Mouse (Mus musculus) forebrain, embryonic 14.5 days (tissue): ENCODE data around the gene Kdm4b. TPM values are rescaled to one million over a fixed set of nuclear protein-coding genes. Genes with fewer than 3 reads are reported as not detected.

ENCODE experiments used
- ATAC-seq: fragments of 200-750 bp; cut with Nextera tagmentation; 2 replicates; pipeline ENCODE4 v1.8.0; 2017; ENCODE audit warnings: mild to moderate bottlenecking, moderate library complexity
- DNase-seq: peaks from one replicate; pipeline ENCODE4 v3.0.0-alpha.2; 2015; ENCODE audit warnings: low spot score
- H3K27ac ChIP-seq: fragments of 300-500 bp; sonication (generic); 2 replicates; pipeline ENCODE4 v1.5.1; 2014; ENCODE audit warnings: low read depth, mild to moderate bottlenecking, control low read depth, low read length, moderate library complexity
- H3K27me3 ChIP-seq: fragments of 300-500 bp; sonication (generic); replicated peaks from 2 replicates; pipeline ENCODE4 v1.6.1; 2014; ENCODE audit warnings: low read length, control low read depth, mixed read lengths; ENCODE audit not compliant: control insufficient read depth, insufficient read depth
- H3K36me3 ChIP-seq: fragments of 300-500 bp; sonication (generic); 2 replicates; pipeline ENCODE4 v1.6.1; 2014; ENCODE audit warnings: low read length, control low read depth; ENCODE audit not compliant: control insufficient read depth, insufficient read depth
- H3K4me1 ChIP-seq: fragments of 300-500 bp; sonication (generic); 2 replicates; pipeline ENCODE4 v1.6.1; 2014; ENCODE audit warnings: antibody characterized with exemption, low read length, control low read depth; ENCODE audit not compliant: control insufficient read depth, insufficient read depth
- H3K4me2 ChIP-seq: fragments of 300-500 bp; sonication (generic); 2 replicates; pipeline ENCODE4 v1.6.1; 2014; ENCODE audit warnings: mild to moderate bottlenecking, control low read depth, low read length
- H3K4me3 ChIP-seq: fragments of 300-500 bp; sonication (generic); 2 replicates; pipeline ENCODE4 v1.5.1; 2014; ENCODE audit warnings: low read depth, low read length, control low read depth
- H3K9ac ChIP-seq: fragments of 300-500 bp; sonication (generic); 2 replicates; pipeline ENCODE4 v1.6.1; 2014; ENCODE audit warnings: mild to moderate bottlenecking, low read length, control low read depth, moderate library complexity
- H3K9me3 ChIP-seq: fragments of 300-500 bp; sonication (generic); replicated peaks from 2 replicates; pipeline ENCODE4 v1.6.1; 2016; ENCODE audit warnings: low read length, control low read depth, mixed read lengths; ENCODE audit not compliant: control insufficient read depth
- WGBS: fragments of 180-500 bp; shearing (Covaris S2); extraction: QIAGEN DNeasy Blood & Tissue Kit; methylation state at CpG from one replicate; pipeline ENCODE4 v1.1.7; 2014; 5-methylcytosine and 5-hydroxymethylcytosine counted together
- microRNA-seq: library from miRNA; unstranded; fragments of <30 nt; microRNA quantifications from one replicate; pipeline ENCODE4, GENCODE M21; 2016
- polyA plus RNA-seq: library from polyadenylated mRNA; unstranded; fragments of >200 nt; fragmentation: Nextera tagmentation; extraction: Ambion mirVana; gene quantifications from 2 replicates; pipeline ENCODE4 v1.2.1, GENCODE M21; 2014

Kdm4b gene
- polyA plus RNA-seq, 1 experiment from 2014 or later, result 41.7 TPM

DNA sequence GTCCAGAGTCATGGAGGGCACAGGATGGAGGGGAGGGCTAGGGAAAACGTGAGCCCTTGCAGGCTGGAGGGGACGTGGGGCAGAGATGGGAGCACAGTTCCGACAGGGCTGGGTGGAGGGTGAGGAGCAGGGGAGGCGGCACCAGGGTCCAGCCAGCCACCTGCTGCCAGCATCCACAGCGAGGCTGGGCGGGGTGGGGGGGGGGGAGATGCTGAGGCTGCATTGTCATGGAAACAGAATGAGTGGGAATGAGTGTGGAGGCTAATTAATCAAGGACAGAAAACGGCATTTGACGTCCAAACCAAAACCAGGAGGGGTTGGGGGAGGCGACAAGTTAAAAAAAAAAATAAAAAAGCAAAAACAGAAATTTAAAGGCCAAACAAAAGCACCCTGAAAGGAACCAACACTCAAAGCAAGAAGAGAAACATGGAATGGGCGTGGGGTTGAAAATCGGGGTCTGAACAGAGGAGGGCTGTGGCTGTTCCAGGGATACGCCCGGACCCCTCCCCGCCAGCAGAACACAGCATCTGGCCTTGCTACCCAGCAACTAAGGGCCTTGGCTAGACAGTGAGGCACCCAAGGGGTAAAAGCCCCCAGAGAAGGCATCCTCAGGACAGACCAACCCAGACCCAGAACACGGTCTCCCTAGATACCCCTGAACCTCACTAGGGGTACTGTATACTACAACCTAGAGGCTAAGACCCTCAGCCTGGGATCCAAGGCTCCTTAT lies 114.0 kb downstream of the Kdm4b start:
- Histone ChIP-seq H3K4me1 (peaks cover 13% of the 10 kb centered on the region), H3K27ac (peak overlapping the region; percentile 80), H3K4me3 (no peak overlapping the region), H3K36me3 (peaks cover 92% of the 10 kb centered on the region), H3K4me2 (0 out of 2 replicates have a peak overlapping the region, but pooled peaks have one; percentile 6), H3K9ac (peak overlapping the region; percentile 44; the same call in 1 of the 2 replicates), H3K27me3 (no peaks in the 10 kb centered on the region), H3K9me3 (no peaks in the 10 kb centered on the region)
- DNase-seq, result peak; percentile 61
- peak; percentile 66 for ATAC-seq
- 36% methylated on average over 15 of the region's 15 CpGs for WGBS

DNA sequence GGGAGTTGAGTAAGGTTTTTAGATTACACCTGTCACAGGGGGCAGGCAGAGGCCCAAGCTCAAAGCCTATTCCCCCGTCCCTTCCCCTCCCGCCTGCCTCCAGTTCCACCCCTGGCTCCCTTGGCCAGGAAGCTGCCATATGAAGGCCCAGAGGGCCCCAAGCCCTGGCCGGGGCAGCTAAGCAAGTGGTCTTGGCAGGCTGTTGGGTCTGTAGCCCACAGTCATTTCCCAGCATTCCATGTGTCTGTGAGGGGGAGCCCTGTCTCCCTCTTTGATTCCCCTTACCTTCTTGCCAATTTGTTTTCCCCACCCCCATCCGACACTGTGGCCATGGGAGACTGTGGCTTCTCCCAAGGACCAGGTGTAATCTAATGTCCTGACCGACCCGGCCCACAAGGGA lies 116.5 kb downstream of the Kdm4b start:
- H3K27ac ChIP-seq, result no peak overlapping the region
- H3K9ac ChIP-seq, result no peak overlapping the region
- H3K9me3 ChIP-seq, result no peaks in the 10 kb centered on the region
- no peak for DNase-seq
- H3K36me3 ChIP-seq, result peaks cover 87% of the 10 kb centered on the region
- H3K4me2 ChIP-seq, result no peak overlapping the region
- ATAC-seq, result no peak
- 67% methylated on average over 6 of the region's 6 CpGs for WGBS
- H3K4me3 ChIP-seq, result no peak overlapping the region
- peaks cover 13% of the 10 kb centered on the region for H3K4me1 ChIP-seq
- H3K27me3 ChIP-seq, result no peaks in the 10 kb centered on the region

DNA sequence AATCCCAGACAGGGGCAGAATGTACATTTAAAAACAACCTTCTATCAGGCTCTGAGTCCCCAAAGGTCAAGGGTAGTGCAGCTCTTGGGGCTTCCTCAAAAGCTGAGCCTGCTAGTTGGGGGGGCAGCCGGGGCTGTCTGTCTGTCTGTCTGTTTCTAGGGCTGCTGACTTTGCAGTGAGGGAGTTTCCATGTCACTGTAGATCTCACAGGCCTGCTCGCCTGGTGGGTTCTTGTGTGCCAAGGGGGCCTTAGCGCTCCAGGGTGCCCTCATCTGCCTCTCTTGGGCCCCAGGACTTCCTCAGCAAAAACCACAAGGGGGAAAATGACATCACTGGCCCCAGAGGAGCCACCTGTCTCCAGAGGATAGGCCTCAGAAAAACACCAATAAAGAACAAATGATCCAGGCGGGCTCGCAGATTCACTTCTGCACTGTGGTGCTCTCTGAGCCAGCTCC lies 117.5 kb downstream of the Kdm4b start:
- Histone ChIP-seq H3K36me3 (peaks cover 87% of the 10 kb centered on the region), H3K4me3 (no peak overlapping the region), H3K27ac (no peak overlapping the region; the same call in 1 of the 2 replicates), H3K4me1 (peaks cover 13% of the 10 kb centered on the region), H3K9ac (no peak overlapping the region; the same call in 1 of the 2 replicates), H3K4me2 (no peak overlapping the region), H3K9me3 (no peaks in the 10 kb centered on the region), H3K27me3 (no peaks in the 10 kb centered on the region)
- no peak for DNase-seq
- ATAC-seq, result no peak
- WGBS, result 77% methylated on average over 5 of the region's 5 CpGs

DNA sequence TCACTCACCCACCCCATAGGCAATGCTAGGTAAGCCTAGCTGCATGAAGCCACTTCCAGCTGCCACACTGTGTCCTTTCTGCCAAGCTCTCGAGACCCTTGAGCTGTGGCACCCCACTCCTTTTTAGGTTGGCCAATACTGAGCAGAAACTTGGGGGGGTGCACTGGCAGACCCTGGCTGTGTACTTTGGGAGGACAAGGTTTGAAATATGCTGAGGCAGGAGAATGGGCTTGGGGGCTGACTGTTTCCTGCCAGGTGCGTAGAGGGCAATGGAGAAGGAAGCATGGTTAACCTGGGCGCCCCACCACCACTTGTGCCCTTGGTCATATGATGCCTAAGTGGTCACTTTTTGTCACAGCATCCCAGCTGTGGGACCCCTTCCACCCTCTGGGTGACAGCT lies 118.9 kb downstream of the Kdm4b start:
- WGBS, result 91% methylated on average over 3 of the region's 3 CpGs
- Histone ChIP-seq H3K4me1 (peaks cover 9% of the 10 kb centered on the region), H3K9ac (no peak overlapping the region), H3K27ac (no peak overlapping the region), H3K4me2 (no peak overlapping the region), H3K36me3 (peaks cover 91% of the 10 kb centered on the region), H3K4me3 (no peak overlapping the region), H3K9me3 (no peaks in the 10 kb centered on the region), H3K27me3 (no peaks in the 10 kb centered on the region)
- ATAC-seq, result no peak
- no peak for DNase-seq

DNA sequence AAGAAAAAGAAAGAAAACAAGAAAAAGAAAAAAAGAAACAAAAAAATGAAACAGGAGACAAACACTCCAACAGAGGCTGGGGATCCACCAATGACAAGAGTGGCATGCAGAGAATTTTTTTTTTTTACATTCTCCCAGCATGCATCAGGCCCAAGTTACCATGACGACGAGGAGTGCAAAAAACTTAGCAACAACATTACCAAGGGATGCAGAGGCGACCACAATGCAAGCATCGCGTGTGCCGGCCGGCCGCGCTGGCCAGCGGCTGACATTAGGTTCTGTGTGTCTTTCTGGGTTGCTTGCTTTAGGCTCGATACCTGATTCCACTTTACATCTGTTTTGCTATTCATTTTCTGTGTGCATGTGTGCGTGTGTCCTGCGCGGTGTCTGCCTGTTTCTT lies 119.5 kb downstream of the Kdm4b start:
- no peaks in the 10 kb centered on the region for H3K9me3 ChIP-seq
- H3K4me2 ChIP-seq, result no peak overlapping the region
- DNase-seq (peak; percentile 90), ATAC-seq (peak; percentile 61)
- peaks cover 95% of the 10 kb centered on the region for H3K36me3 ChIP-seq
- H3K9ac ChIP-seq, result peak overlapping the region; percentile 6; the same call in 1 of the 2 replicates
- H3K4me3 ChIP-seq, result no peak overlapping the region
- peaks cover 4% of the 10 kb centered on the region for H3K4me1 ChIP-seq
- WGBS, result 36% methylated on average over 14 of the region's 14 CpGs
- H3K27ac ChIP-seq, result no peak overlapping the region
- no peaks in the 10 kb centered on the region for H3K27me3 ChIP-seq

DNA sequence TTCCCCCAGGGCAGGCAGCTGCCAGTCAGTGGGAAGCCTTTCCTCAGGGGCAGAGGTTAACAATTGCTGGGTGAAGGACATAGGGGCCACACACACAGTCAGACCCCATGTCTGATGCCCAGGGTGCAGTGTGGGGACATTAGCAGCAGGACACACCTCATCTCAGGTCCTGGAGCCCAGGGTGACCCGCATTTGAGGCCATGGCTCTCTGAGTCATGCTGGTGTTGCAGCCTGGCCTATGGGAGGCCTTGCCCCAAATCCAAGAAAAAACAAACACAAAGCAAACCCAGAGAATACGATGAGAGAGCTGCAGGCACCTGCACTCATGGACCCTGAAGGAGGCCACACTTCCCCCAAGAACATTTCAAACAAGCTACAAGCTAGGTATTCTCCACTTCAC lies 121.9 kb downstream of the Kdm4b start:
- no peak overlapping the region for H3K4me2 ChIP-seq
- WGBS, result 95% methylated on average over 2 of the region's 2 CpGs
- H3K9me3 ChIP-seq, result no peaks in the 10 kb centered on the region
- H3K36me3 ChIP-seq, result peaks cover 95% of the 10 kb centered on the region
- H3K4me1 ChIP-seq, result no peaks in the 10 kb centered on the region; the same call in 1 of the 2 replicates
- DNase-seq, result no peak
- H3K9ac ChIP-seq, result no peak overlapping the region
- no peak for ATAC-seq
- no peak overlapping the region for H3K27ac ChIP-seq
- no peak overlapping the region for H3K4me3 ChIP-seq
- no peaks in the 10 kb centered on the region for H3K27me3 ChIP-seq

Small RNAs within 50 kb of the gene (microRNA-seq; reads per million reads assigned to microRNA genes)
- 4.0 reads per million, percentile 22 among the genes with 10 or more reads in this experiment for gene Mir6977

Other genes starting within 250 kb of the Kdm4b start
- 81.5 and 109 TPM in 2 replicates for gene Hdgfl2, start 246.4 kb upstream of the Kdm4b start, polyA plus RNA-seq
- 0.04 and 0.07 TPM in 2 replicates for gene Plin4, start 216.3 kb upstream of the Kdm4b start, polyA plus RNA-seq
- 0.42 and 0.67 TPM in 2 replicates for gene Plin5, start 208.5 kb upstream of the Kdm4b start, polyA plus RNA-seq
- not detected in 2 replicates for gene Lrg1, start 204.1 kb upstream of the Kdm4b start, polyA plus RNA-seq
- gene Sema6b, start 185.7 kb upstream of the Kdm4b start, polyA plus RNA-seq, result 9.4 and 12.1 TPM in 2 replicates
- gene Tnfaip8l1, start 163.6 kb upstream of the Kdm4b start, polyA plus RNA-seq, result 9.7 and 10.9 TPM in 2 replicates
- gene Mydgf, start 142.1 kb upstream of the Kdm4b start, polyA plus RNA-seq, result 58.8 and 63.5 TPM in 2 replicates
- 18.3 and 25.9 TPM in 2 replicates for gene Dpp9, start 107.2 kb upstream of the Kdm4b start, polyA plus RNA-seq
- 18.0 and 22.0 TPM in 2 replicates for gene Fem1a, start 69.3 kb upstream of the Kdm4b start, polyA plus RNA-seq
- 1.5 and 2.2 TPM in 2 replicates for gene Ticam1, start 49.3 kb upstream of the Kdm4b start, polyA plus RNA-seq
- 15.3 and 17.8 TPM in 2 replicates for gene Plin3, start 33.2 kb upstream of the Kdm4b start, polyA plus RNA-seq
- gene Arrdc5, start 25.8 kb upstream of the Kdm4b start, polyA plus RNA-seq, result not detected in 2 replicates
- 38.9 and 47.4 TPM in 2 replicates for gene Uhrf1, start 22.7 kb upstream of the Kdm4b start, polyA plus RNA-seq
- 248 and 319 TPM in 2 replicates for gene Ptprs, start 150.4 kb downstream of the Kdm4b start, polyA plus RNA-seq
- 0.14 TPM in 1 of 2 replicates, not detected in the other for gene Znrf4, start 186.4 kb downstream of the Kdm4b start, polyA plus RNA-seq
- 0.36 and 0.57 TPM in 2 replicates for gene Gm20219, start 228.3 kb downstream of the Kdm4b start, polyA plus RNA-seq